Mouse (Mus musculus) olfactory bulb, adult 2 months (tissue): ENCODE results near the gene B3galt1. TPM values are rescaled to one million over a fixed set of nuclear protein-coding genes. Genes with fewer than 3 reads are reported as not detected.

Source experiments
- H3K27ac ChIP-seq: fragments of 200-500 bp; 2 replicates; pipeline ENCODE4 v1.5.1; 2012; ENCODE audit warnings: low read depth, low read length; ENCODE audit not compliant: insufficient read depth
- H3K4me1 ChIP-seq: fragments of 200-500 bp; 2 replicates; pipeline ENCODE4 v1.6.1; 2012; ENCODE audit warnings: low read length; ENCODE audit not compliant: control insufficient read depth, insufficient read depth
- H3K4me3 ChIP-seq: fragments of 200-500 bp; 2 replicates; pipeline ENCODE4 v1.5.1; 2012; ENCODE audit warnings: mild to moderate bottlenecking, low read depth, low read length, moderate library complexity; ENCODE audit not compliant: insufficient read depth
- CTCF ChIP-seq: fragments of 200-500 bp; IDR thresholded peaks from 2 replicates; pipeline ENCODE4 v1.5.1; 2012; ENCODE audit warnings: low read depth, mild to moderate bottlenecking, low read length, moderate library complexity; ENCODE audit not compliant: insufficient read depth
- POLR2A ChIP-seq: fragments of 200-500 bp; IDR thresholded peaks from 2 replicates; pipeline ENCODE4 v1.6.1; 2012; ENCODE audit warnings: mild to moderate bottlenecking, low read depth, low read length, moderate library complexity; ENCODE audit not compliant: insufficient read depth
- WGBS: fragments of 180-500 bp; shearing (Covaris S2); methylation state at CpG from one replicate; pipeline ENCODE4 v1.1.7; 2018; 5-methylcytosine and 5-hydroxymethylcytosine counted together
- polyA plus RNA-seq: library from polyadenylated mRNA; stranded (reverse); fragments of >200 nt; gene quantifications from 2 replicates; pipeline ENCODE4 v1.2.4, GENCODE M21; 2012; ENCODE audit warnings: low replicate concordance; ENCODE audit not compliant: missing spikeins, insufficient read depth, insufficient read length

Gene B3galt1
- polyA plus RNA-seq, 1 experiment = not detected

DNA sequence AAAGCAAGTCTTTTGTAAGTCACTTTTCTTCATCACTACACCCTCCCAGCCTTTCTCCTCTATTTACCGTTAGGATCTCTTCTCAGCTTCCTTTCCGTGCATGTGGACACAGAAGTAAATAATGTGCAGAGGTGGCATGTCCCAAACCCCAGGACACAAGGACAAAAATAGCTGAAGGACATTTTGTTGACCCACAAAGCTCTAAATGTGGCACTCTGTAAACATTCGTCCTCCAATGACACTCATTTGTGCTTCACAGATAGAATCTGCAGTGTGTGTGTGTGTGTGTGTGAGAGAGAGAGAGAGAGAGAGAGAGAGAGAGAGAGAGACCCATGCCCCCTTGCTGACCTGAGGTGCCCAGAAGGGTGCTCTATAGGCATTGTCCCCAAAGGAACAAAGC, 419.5 kb downstream of the B3galt1 start:
- no peak overlapping the region for H3K27ac ChIP-seq
- WGBS = 75% methylated on average over 3 of the region's 3 CpGs
- no peak overlapping the region for H3K4me3 ChIP-seq
- TF ChIP-seq POLR2A = no peak
- no peak for TF ChIP-seq CTCF
- no peaks in the 10 kb centered on the region for H3K4me1 ChIP-seq

DNA sequence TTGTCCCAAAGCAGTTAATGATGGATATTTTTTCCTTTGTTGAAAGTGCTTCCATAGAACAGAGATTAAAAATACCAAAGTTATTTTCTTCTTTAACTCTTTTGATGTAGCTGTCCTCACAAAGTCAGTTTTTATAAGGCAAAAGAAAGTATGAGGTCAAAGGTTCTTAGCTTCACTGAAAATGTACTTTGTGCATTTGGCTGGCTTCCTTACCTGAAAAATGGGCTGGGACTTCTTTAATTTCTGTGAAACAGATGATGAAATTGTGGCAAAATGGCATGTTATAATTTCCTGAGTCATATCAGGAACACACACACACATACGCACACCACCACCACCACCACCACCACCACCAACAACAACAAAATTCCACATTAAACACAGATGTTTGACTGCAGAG, 427.8 kb downstream of the B3galt1 start:
- 93% methylated on average over 1 of the region's 1 CpGs for WGBS
- TF ChIP-seq POLR2A (no peak), CTCF (no peak)

DNA sequence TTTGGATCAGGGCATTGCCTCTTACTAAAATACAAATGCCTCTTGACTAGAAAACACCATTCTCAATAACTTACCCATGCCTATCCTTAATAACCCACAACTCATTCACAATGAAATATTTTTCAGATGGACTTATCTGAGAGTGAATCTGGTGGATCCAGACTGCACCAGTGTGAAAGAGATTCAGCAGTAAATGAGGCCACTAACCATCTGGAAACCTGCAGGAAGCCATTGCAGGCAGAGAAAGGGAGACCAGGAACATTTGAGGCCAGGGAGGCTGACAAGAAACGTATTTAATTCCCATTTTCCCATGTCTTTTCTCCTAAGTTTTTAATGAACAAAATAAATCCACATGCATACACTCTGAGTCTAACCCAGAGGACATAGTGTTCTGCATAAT, 437.4 kb downstream of the B3galt1 start:
- TF ChIP-seq CTCF = no peak
- TF ChIP-seq POLR2A = no peak
- Histone ChIP-seq H3K27ac (no peak overlapping the region), H3K4me3 (no peak overlapping the region), H3K4me1 (no peaks in the 10 kb centered on the region)
- WGBS = 79% methylated on average over 1 of the region's 1 CpGs

More for the DNA sequence above, 427.8 kb downstream of the B3galt1 start:
- no peak overlapping the region for H3K4me3 ChIP-seq
- H3K4me1 ChIP-seq = no peaks in the 10 kb centered on the region
- no peak overlapping the region for H3K27ac ChIP-seq

DNA sequence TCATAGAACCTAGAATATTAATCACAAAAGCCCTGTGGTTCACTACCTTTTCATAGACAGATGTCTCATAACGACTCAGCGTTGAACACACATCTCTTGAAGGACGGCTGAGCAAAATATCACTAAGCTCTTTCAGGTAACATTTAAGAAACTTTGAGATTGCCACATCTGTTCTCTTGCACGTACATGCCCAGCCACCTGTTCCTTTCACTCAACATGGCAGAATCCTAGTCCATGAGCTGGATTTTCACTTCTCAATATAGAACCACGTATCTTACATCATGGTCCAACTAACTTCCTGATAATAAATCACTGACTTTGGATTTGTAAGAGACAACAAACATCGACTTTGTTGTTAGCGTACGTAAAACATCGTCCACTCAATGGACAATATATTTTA, 439.5 kb downstream of the B3galt1 start:
- 94% methylated on average over 9 of the region's 9 CpGs for WGBS

DNA sequence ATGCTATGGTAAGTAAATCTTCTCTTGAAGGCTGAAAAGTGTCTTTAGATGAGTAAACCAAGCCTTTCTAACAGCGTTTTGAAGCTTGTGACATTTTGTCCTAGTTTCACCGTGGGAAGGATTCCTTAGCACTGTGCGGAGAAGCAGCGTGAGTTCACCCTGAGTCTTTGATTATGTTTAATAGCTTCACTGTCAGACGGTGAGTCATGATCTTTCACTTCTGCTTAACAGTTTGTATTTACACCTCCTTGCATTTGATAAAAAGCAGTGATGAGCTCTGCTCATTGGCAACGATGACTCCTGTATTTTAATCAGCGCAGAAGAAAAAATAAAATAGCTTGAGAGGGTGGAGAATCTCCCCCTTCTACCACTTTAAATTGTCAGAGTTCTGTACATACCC, 440.0 kb downstream of the B3galt1 start:
- no peak overlapping the region for H3K27ac ChIP-seq
- TF ChIP-seq CTCF = no peak
- H3K4me3 ChIP-seq = no peak overlapping the region
- H3K4me1 ChIP-seq = no peaks in the 10 kb centered on the region
- WGBS = 50% methylated on average over 7 of the region's 7 CpGs

More for the DNA sequence above, 439.5 kb downstream of the B3galt1 start:
- H3K4me1 ChIP-seq = no peaks in the 10 kb centered on the region
- no peak overlapping the region for H3K4me3 ChIP-seq
- TF ChIP-seq CTCF (no peak), POLR2A (no peak)
- H3K27ac ChIP-seq = no peak overlapping the region

DNA sequence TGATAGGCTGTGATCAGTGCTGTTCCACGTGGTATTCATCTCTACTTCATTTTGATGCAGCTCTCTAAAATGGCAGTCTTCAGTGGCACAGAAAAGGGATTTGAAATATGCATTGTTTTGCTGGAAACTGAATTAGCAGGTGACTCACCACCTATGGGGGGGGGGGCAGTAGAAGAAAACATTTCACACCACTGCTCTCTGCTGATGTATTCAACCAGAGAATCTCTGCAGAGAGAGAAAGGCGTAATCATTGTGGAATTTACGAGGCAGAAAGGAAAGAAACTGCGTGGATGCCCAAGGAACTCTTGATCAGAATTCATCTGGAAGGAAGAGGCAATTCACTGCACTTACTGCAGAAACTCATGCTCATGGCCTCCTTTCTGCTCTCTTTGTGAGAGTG, 445.7 kb downstream of the B3galt1 start:
- 60% methylated on average over 4 of the region's 4 CpGs for WGBS
- H3K4me1 ChIP-seq = no peaks in the 10 kb centered on the region
- TF ChIP-seq POLR2A (no peak), CTCF (no peak)

DNA sequence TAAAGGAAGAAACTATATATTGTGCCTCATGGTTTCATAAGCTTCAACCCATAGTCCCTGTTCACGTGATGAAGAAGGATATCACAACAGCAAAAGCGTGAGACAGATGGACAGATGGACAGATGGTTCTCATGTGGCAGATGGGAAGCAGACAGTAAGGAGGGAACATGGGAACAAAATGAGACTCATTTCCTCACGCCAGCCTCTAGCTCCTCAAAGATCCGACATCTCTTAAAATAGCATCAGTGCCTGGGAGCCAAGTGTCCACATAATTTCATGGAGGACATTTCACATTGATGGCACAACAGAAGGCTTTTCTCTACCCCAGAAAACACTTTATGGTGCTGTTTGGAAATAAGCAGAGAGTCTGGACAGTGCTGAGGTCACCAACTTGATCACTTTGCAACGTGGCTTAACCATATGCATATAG, 454.6 kb downstream of the B3galt1 start:
- H3K4me1 ChIP-seq = no peaks in the 10 kb centered on the region
- WGBS = 85% methylated on average over 5 of the region's 5 CpGs
- no peak overlapping the region for H3K4me3 ChIP-seq
- TF ChIP-seq POLR2A = no peak
- TF ChIP-seq CTCF = no peak
- no peak overlapping the region for H3K27ac ChIP-seq

More for the DNA sequence above, 445.7 kb downstream of the B3galt1 start:
- no peak overlapping the region for H3K27ac ChIP-seq
- H3K4me3 ChIP-seq = no peak overlapping the region

DNA sequence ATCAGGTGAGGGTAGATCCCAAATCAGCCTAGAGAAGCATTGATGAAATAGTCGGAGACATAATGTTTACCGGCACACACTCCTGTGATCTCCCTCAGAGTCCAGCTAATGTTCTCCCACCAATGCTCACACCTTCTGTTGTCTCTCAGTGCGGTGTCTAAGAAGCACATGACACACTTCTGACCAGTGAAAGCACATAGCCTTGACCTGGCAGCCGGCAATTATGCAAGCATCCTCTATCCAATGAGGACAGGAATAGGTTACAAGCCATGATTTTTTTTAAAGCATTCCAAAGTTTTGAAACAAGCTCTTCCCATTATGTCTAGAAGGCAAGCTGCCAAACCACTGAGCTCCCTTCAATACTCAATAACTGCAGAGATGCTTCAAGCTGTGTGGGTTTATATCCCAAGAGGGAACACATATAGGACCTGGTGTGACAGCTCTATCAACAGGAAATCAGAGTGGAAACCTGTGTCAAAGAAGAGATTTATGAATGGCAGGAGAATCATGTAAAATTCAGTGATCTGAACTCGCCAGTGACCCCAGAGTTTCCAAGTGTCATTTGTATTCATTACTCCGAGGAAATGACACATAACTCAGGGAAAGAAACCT, 456.0 kb downstream of the B3galt1 start:
- Histone ChIP-seq H3K27ac (no peak overlapping the region), H3K4me3 (no peak overlapping the region), H3K4me1 (no peaks in the 10 kb centered on the region)
- WGBS = 96% methylated on average over 6 of the region's 6 CpGs
- TF ChIP-seq CTCF (no peak), POLR2A (no peak)

DNA sequence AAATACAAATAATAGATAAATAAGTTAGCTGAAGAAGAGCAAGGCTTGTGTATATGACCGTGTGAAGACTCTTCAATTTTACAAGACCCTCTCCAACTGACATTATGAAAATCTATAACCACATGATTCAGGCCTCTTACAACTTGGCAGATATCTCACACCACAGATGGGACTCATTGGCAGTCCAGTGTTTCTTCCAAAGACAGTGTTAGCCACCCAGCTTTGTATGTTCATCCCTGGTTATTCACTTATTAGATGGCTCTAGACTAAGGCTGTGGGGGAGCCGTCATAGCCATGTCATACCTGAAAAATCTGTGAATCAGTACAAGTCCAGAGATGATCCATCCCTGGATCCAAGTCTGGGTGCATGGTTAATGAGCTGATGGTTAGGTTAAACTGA, 463.1 kb downstream of the B3galt1 start:
- Histone ChIP-seq H3K4me3 (no peak overlapping the region), H3K27ac (no peak overlapping the region), H3K4me1 (no peaks in the 10 kb centered on the region)
- TF ChIP-seq POLR2A (no peak), CTCF (no peak)
- 97% methylated on average over 2 of the region's 2 CpGs for WGBS

DNA sequence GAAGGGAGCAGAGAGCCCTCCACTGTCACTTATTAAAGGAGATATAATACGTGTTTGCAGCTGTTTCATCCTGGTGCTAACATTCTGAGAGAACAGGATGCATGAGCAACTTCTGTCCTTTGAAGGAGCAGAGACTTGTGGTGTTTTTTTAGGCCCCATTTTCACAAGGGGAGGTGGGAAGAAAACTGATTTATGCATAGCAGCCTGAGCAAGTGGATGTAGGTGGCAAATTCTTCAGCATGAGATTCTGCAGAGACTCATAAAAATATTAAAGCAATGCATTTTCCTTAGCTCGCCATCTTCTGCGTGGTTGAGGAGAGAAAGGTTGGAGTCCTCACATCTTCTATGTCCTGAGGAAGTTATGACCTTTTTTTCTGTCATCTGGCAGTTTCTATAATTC, 469.0 kb downstream of the B3galt1 start:
- H3K27ac ChIP-seq = no peak overlapping the region
- 87% methylated on average over 3 of the region's 3 CpGs for WGBS
- no peaks in the 10 kb centered on the region for H3K4me1 ChIP-seq
- no peak overlapping the region for H3K4me3 ChIP-seq
- TF ChIP-seq POLR2A = no peak
- TF ChIP-seq CTCF = no peak
